Mouse (Mus musculus): ENCODE data around the gene Zbtb20.

GRCm38 (mm10) chr16:43130583-43130982 lies 254.9 kb downstream of the Zbtb20 start:
- TF ChIP-seq CTCF (IDR thresholded peaks at IDR 0.05; ENCODE audit: insufficient read depth, low read depth, low read length) (no peak), POLR2A (IDR thresholded peaks at IDR 0.05; ENCODE audit: insufficient read depth, low read depth, low read length) (no peak)

Measured in olfactory bulb, adult 2 months (tissue).